Mouse (Mus musculus): Measurements from ENCODE around the gene Ddc. TPM values are rescaled to one million over a fixed set of nuclear protein-coding genes. Genes with fewer than 3 reads are reported as not detected.

The Ddc gene
- polyA plus RNA-seq, 1 experiment: 0.78 TPM

GRCm38 (mm10) chr11:11892993-11893602, 4.8 kb downstream of the Ddc start:
- Histone ChIP-seq H3K27me3 (ENCODE audit: control insufficient read depth, insufficient read depth, low read length) (no peaks in the 10 kb centered on the region), H3K4me3 (ENCODE audit: control insufficient read depth, insufficient read depth, low read length) (no peak overlapping the region), H3K36me3 (ENCODE audit: control insufficient read depth, insufficient read depth, low read length) (no peaks in the 10 kb centered on the region), H3K27ac (ENCODE audit: control insufficient read depth, insufficient read depth, low read length) (no peak overlapping the region), H3K4me1 (replicated peaks; ENCODE audit: control insufficient read depth, insufficient read depth, low read length) (peaks cover 4% of the 10 kb centered on the region; the same call in 1 of the 2 replicates)
- no peak for DNase-seq
- TF ChIP-seq POLR2A (IDR thresholded peaks at IDR 0.05; ENCODE audit: control insufficient read depth, extremely low read depth, insufficient read depth, low read length, poor library complexity) (no peak), CTCF (IDR thresholded peaks at IDR 0.05; ENCODE audit: borderline replicate concordance, control insufficient read depth, extremely low read depth, insufficient read depth, low read length, poor library complexity) (no peak)
- WGBS: 93% methylated on average over 10 of the region's 10 CpGs

GRCm38 (mm10) chr11:11891832-11892231, 6.1 kb downstream of the Ddc start:
- Histone ChIP-seq H3K27ac (ENCODE audit: control insufficient read depth, insufficient read depth, low read length) (no peak overlapping the region), H3K27me3 (ENCODE audit: control insufficient read depth, insufficient read depth, low read length) (no peaks in the 10 kb centered on the region), H3K4me3 (ENCODE audit: control insufficient read depth, insufficient read depth, low read length) (no peak overlapping the region), H3K4me1 (replicated peaks; ENCODE audit: control insufficient read depth, insufficient read depth, low read length) (peaks cover 4% of the 10 kb centered on the region; the same call in 1 of the 2 replicates), H3K36me3 (ENCODE audit: control insufficient read depth, insufficient read depth, low read length) (no peaks in the 10 kb centered on the region)
- TF ChIP-seq CTCF (IDR thresholded peaks at IDR 0.05; ENCODE audit: borderline replicate concordance, control insufficient read depth, extremely low read depth, insufficient read depth, low read length, poor library complexity) (no peak), POLR2A (IDR thresholded peaks at IDR 0.05; ENCODE audit: control insufficient read depth, extremely low read depth, insufficient read depth, low read length, poor library complexity) (no peak)
- DNase-seq: no peak

- TF ChIP-seq POLR2A (IDR thresholded peaks at IDR 0.05; ENCODE audit: control insufficient read depth, extremely low read depth, insufficient read depth, low read length, poor library complexity): no peak
- TF ChIP-seq CTCF (IDR thresholded peaks at IDR 0.05; ENCODE audit: borderline replicate concordance, control insufficient read depth, extremely low read depth, insufficient read depth, low read length, poor library complexity): no peak
Measured at GRCm38 (mm10) chr11:11890139-11890741, 7.7 kb downstream of the Ddc start.

GRCm38 (mm10) chr11:11888727-11889126, 9.2 kb downstream of the Ddc start:
- 18% methylated on average over 3 of the region's 3 CpGs for WGBS
- Histone ChIP-seq H3K27ac (ENCODE audit: control insufficient read depth, insufficient read depth, low read length) (no peak overlapping the region), H3K4me1 (replicated peaks; ENCODE audit: control insufficient read depth, insufficient read depth, low read length) (peaks cover 6% of the 10 kb centered on the region; the same call in 1 of the 2 replicates), H3K4me3 (ENCODE audit: control insufficient read depth, insufficient read depth, low read length) (no peak overlapping the region), H3K36me3 (ENCODE audit: control insufficient read depth, insufficient read depth, low read length) (no peaks in the 10 kb centered on the region), H3K27me3 (ENCODE audit: control insufficient read depth, insufficient read depth, low read length) (no peaks in the 10 kb centered on the region)
- no peak for DNase-seq
- no peak for TF ChIP-seq CTCF (IDR thresholded peaks at IDR 0.05; ENCODE audit: borderline replicate concordance, control insufficient read depth, extremely low read depth, insufficient read depth, low read length, poor library complexity)
- TF ChIP-seq POLR2A (IDR thresholded peaks at IDR 0.05; ENCODE audit: control insufficient read depth, extremely low read depth, insufficient read depth, low read length, poor library complexity): no peak

More at GRCm38 (mm10) chr11:11890139-11890741, 7.7 kb downstream of the Ddc start:
- whole genome bisulfite sequencing: 94% methylated on average over 10 of the region's 10 CpGs
- no peak for DNase-seq
- no peaks in the 10 kb centered on the region for H3K36me3 ChIP-seq (ENCODE audit: control insufficient read depth, insufficient read depth, low read length)
- H3K27ac ChIP-seq (ENCODE audit: control insufficient read depth, insufficient read depth, low read length): no peak overlapping the region
- H3K4me1 ChIP-seq (replicated peaks; ENCODE audit: control insufficient read depth, insufficient read depth, low read length): peaks cover 6% of the 10 kb centered on the region; the same call in 1 of the 2 replicates
- no peak overlapping the region for H3K4me3 ChIP-seq (ENCODE audit: control insufficient read depth, insufficient read depth, low read length)
- no peaks in the 10 kb centered on the region for H3K27me3 ChIP-seq (ENCODE audit: control insufficient read depth, insufficient read depth, low read length)

GRCm38 (mm10) chr11:11888051-11888450, 9.9 kb downstream of the Ddc start:
- no peaks in the 10 kb centered on the region for H3K36me3 ChIP-seq (ENCODE audit: control insufficient read depth, insufficient read depth, low read length)
- WGBS: 79% methylated on average over 3 of the region's 3 CpGs
- H3K27ac ChIP-seq (ENCODE audit: control insufficient read depth, insufficient read depth, low read length): no peak overlapping the region
- TF ChIP-seq CTCF (IDR thresholded peaks at IDR 0.05; ENCODE audit: borderline replicate concordance, control insufficient read depth, extremely low read depth, insufficient read depth, low read length, poor library complexity) (no peak), POLR2A (IDR thresholded peaks at IDR 0.05; ENCODE audit: control insufficient read depth, extremely low read depth, insufficient read depth, low read length, poor library complexity) (no peak)
- no peaks in the 10 kb centered on the region for H3K27me3 ChIP-seq (ENCODE audit: control insufficient read depth, insufficient read depth, low read length)
- peaks cover 6% of the 10 kb centered on the region; the same call in 1 of the 2 replicates for H3K4me1 ChIP-seq (replicated peaks; ENCODE audit: control insufficient read depth, insufficient read depth, low read length)
- DNase-seq: no peak
- H3K4me3 ChIP-seq (ENCODE audit: control insufficient read depth, insufficient read depth, low read length): no peak overlapping the region

- peaks cover 6% of the 10 kb centered on the region; the same call in 1 of the 2 replicates for H3K4me1 ChIP-seq (replicated peaks; ENCODE audit: control insufficient read depth, insufficient read depth, low read length)
- DNase-seq: no peak
- 42% methylated on average over 4 of the region's 4 CpGs for WGBS
Measured at GRCm38 (mm10) chr11:11886403-11886998, 11.4 kb downstream of the Ddc start.

More at GRCm38 (mm10) chr11:11886403-11886998, 11.4 kb downstream of the Ddc start:
- no peak overlapping the region for H3K27ac ChIP-seq (ENCODE audit: control insufficient read depth, insufficient read depth, low read length)
- TF ChIP-seq POLR2A (IDR thresholded peaks at IDR 0.05; ENCODE audit: control insufficient read depth, extremely low read depth, insufficient read depth, low read length, poor library complexity): no peak
- no peak for TF ChIP-seq CTCF (IDR thresholded peaks at IDR 0.05; ENCODE audit: borderline replicate concordance, control insufficient read depth, extremely low read depth, insufficient read depth, low read length, poor library complexity)
- no peaks in the 10 kb centered on the region for H3K27me3 ChIP-seq (ENCODE audit: control insufficient read depth, insufficient read depth, low read length)
- H3K4me3 ChIP-seq (ENCODE audit: control insufficient read depth, insufficient read depth, low read length): no peak overlapping the region
- no peaks in the 10 kb centered on the region for H3K36me3 ChIP-seq (ENCODE audit: control insufficient read depth, insufficient read depth, low read length)
